Mouse (Mus musculus) bone marrow macrophage, adult 2 months (primary cell): ENCODE results near the gene Pparg.

Source experiments
- CTCF ChIP-seq: IDR thresholded peaks from 2 replicates; pipeline ENCODE4 v1.5.1; 2012; ENCODE audit warnings: low read depth, mild to moderate bottlenecking, low read length, moderate library complexity
- POLR2A ChIP-seq: IDR thresholded peaks from 2 replicates; pipeline ENCODE4 v1.6.1; 2012; ENCODE audit warnings: mild to moderate bottlenecking, low read depth, low read length, borderline replicate concordance

- TF ChIP-seq POLR2A: no peak
- TF ChIP-seq CTCF: no peak
These were observed 36.2 kb downstream of the Pparg start for GRCm38 (mm10) chr6:115396911-115397310.
